Mouse (Mus musculus) heart, postnatal 25 days (tissue): ENCODE measurements around the gene Erv3. TPM values are rescaled to one million over a fixed set of nuclear protein-coding genes. Genes with fewer than 3 reads are reported as not detected.

ENCODE experiments used
- total RNA-seq, 2 experiments: library from RNA; stranded (reverse); gene quantifications; 2 replicates each; pipeline ENCODE4 v1.2.3; 2021

Gene Erv3
- total RNA-seq, 2 experiments from 2014 or later: not detected

Other genes with a start within 250 kb of the Erv3 start
- gene Prnp, start 50.2 kb upstream of the Erv3 start, total RNA-seq: 10 to 100 TPM; 89.2 to 90.0 TPM
- 1 to 10 TPM; 1.9 to 2.5 TPM for gene Prn, start 50.2 kb upstream of the Erv3 start, total RNA-seq
- gene Prnd, start 91.1 kb upstream of the Erv3 start, total RNA-seq: 1 to 10 TPM; 1.4 to 2.0 TPM
- 10 to 100 TPM in 1 of 2 experiments, 1 to 10 TPM in 1; 8.2 to 10.4 TPM for gene Rassf2, start 170.5 kb upstream of the Erv3 start, total RNA-seq